In genomic region chr5:137314193-137315083, GRCm38 (mm10) we compare ENCODE assay signal across 8 mouse cellular contexts. TPM values are rescaled to one million over a fixed set of nuclear protein-coding genes. Genes with fewer than 3 reads are reported as not detected.
DNase-seq lines count a peak whose midpoint lies in the region; ATAC-seq and TF ChIP-seq lines count a peak whose summit lies in the region.

Gene Trip6 (minus strand): TSS chr5:137314404.

- peak within 1 kb of the TSS; percentile 36; the same call in 1 of the 2 replicates for H3K27ac ChIP-seq in layer of hippocampus, adult 2 months
- H3K27ac ChIP-seq in cortical plate, adult 2 months (ENCODE audit: insufficient read depth, low read length) = no peak within 1 kb of the TSS
- H3K27ac ChIP-seq in hindbrain, embryonic 14.5 days = peak within 1 kb of the TSS; percentile 58; the same call in 1 of the 2 replicates
- H3K27ac ChIP-seq in limb, embryonic 11.5 days (replicated peaks; ENCODE audit: low read depth, low read length) = peak within 1 kb of the TSS; percentile 90
- peak within 1 kb of the TSS; percentile 80 for H3K27ac ChIP-seq in midbrain, embryonic 12.5 days (replicated peaks)
- H3K27ac ChIP-seq in stomach, postnatal 0 days (replicated peaks) = peak within 1 kb of the TSS; percentile 92

- DNase-seq in layer of hippocampus, adult 2 months (ENCODE audit: low spot score in 2 of 2) = peak; percentile 53 to 60
- DNase-seq in layer of hippocampus, adult 9-11 months = no peak
- DNase-seq in gastrocnemius, postnatal 10 days = peak; percentile 92
- DNase-seq in hindbrain, embryonic 14.5 days (ENCODE audit: low spot score) = peak; percentile 78
- DNase-seq in limb, embryonic 11.5 days (ENCODE audit: low spot score) = peak; percentile 98
- peak; percentile 85 for DNase-seq in stomach, postnatal 0 days (ENCODE audit: low spot score)

- peak within 1 kb of the TSS; percentile 63 for H3K9ac ChIP-seq in hindbrain, embryonic 14.5 days
- peak within 1 kb of the TSS; percentile 81 for H3K9ac ChIP-seq in limb, embryonic 11.5 days (ENCODE audit: low read length)
- H3K9ac ChIP-seq in midbrain, embryonic 12.5 days (replicated peaks) = peak within 1 kb of the TSS; percentile 74
- H3K9ac ChIP-seq in stomach, postnatal 0 days (ENCODE audit: low read length) = peak within 1 kb of the TSS; percentile 75

- peak within 1 kb of the TSS; percentile 59 for H3K4me2 ChIP-seq in hindbrain, embryonic 14.5 days (replicated peaks)
- H3K4me2 ChIP-seq in limb, embryonic 11.5 days (ENCODE audit: low read depth, severe bottlenecking) = peak within 1 kb of the TSS; percentile 92
- H3K4me2 ChIP-seq in midbrain, embryonic 12.5 days (replicated peaks) = peak within 1 kb of the TSS; percentile 73
- peak within 1 kb of the TSS; percentile 88 for H3K4me2 ChIP-seq in stomach, postnatal 0 days (replicated peaks; ENCODE audit: low read depth)

- H3K4me3 ChIP-seq in layer of hippocampus, adult 2 months = peak within 1 kb of the TSS; percentile 50
- peak within 1 kb of the TSS; percentile 7 for H3K4me3 ChIP-seq in cortical plate, adult 2 months (ENCODE audit: insufficient read depth, low read length)
- peak within 1 kb of the TSS; percentile 38 for H3K4me3 ChIP-seq in hindbrain, embryonic 14.5 days (replicated peaks; ENCODE audit: low read length)
- H3K4me3 ChIP-seq in limb, embryonic 11.5 days (ENCODE audit: low read depth, low read length) = peak within 1 kb of the TSS; percentile 71
- H3K4me3 ChIP-seq in midbrain, embryonic 12.5 days = peak within 1 kb of the TSS; percentile 51
- peak within 1 kb of the TSS; percentile 59 for H3K4me3 ChIP-seq in stomach, postnatal 0 days (ENCODE audit: low read depth, low read length)

- no peaks in the 10 kb centered on the region for H3K4me1 ChIP-seq in cortical plate, adult 2 months (ENCODE audit: control insufficient read depth, insufficient read depth, low read length)
- peaks cover 12% of the 10 kb centered on the region for H3K4me1 ChIP-seq in hindbrain, embryonic 14.5 days (replicated peaks; ENCODE audit: control insufficient read depth, insufficient read depth, low read length)
- peaks cover 27% of the 10 kb centered on the region for H3K4me1 ChIP-seq in limb, embryonic 11.5 days (ENCODE audit: control insufficient read depth, insufficient read depth, low read length)
- peaks cover 40% of the 10 kb centered on the region for H3K4me1 ChIP-seq in midbrain, embryonic 12.5 days
- peaks cover 16% of the 10 kb centered on the region for H3K4me1 ChIP-seq in stomach, postnatal 0 days (replicated peaks; ENCODE audit: control insufficient read depth, insufficient read depth)

- no peak; the same call in 1 of the 2 replicates for TF ChIP-seq POLR2A in cortical plate, adult 2 months (IDR thresholded peaks at IDR 0.05; ENCODE audit: extremely low read depth, insufficient read depth, low read length)

- 17% methylated on average over 29 of the region's 30 CpGs for WGBS in hindbrain, embryonic 14.5 days
- WGBS in limb, embryonic 11.5 days = 13% methylated on average over 30 of the region's 30 CpGs
- WGBS in midbrain, embryonic 12.5 days = 13% methylated on average over 30 of the region's 30 CpGs
- WGBS in stomach, postnatal 0 days = 18% methylated on average over 29 of the region's 30 CpGs

- H3K36me3 ChIP-seq in hindbrain, embryonic 14.5 days (replicated peaks; ENCODE audit: control insufficient read depth, insufficient read depth) = peaks cover 30% of the 10 kb centered on the region
- H3K36me3 ChIP-seq in limb, embryonic 11.5 days (ENCODE audit: control insufficient read depth, insufficient read depth, low read length) = peaks cover 10% of the 10 kb centered on the region; the same call in 1 of the 2 replicates
- peaks cover 38% of the 10 kb centered on the region for H3K36me3 ChIP-seq in midbrain, embryonic 12.5 days
- 0 out of 2 replicates have a peak, but pooled peaks cover 8% of the 10 kb centered on the region for H3K36me3 ChIP-seq in stomach, postnatal 0 days (ENCODE audit: control insufficient read depth, insufficient read depth, low read length)

- TF ChIP-seq CTCF in layer of hippocampus, adult 2 months (conservative IDR thresholded peaks at IDR 0.05) = no peak
- no peak for TF ChIP-seq CTCF in cortical plate, adult 2 months (IDR thresholded peaks at IDR 0.05; ENCODE audit: extremely low read depth, insufficient read depth, low read length)
- TF ChIP-seq CTCF in stomach, postnatal 0 days (IDR thresholded peaks at IDR 0.05; ENCODE audit: low read depth) = peak; percentile 62

- no peaks in the 10 kb centered on the region for H3K9me3 ChIP-seq in hindbrain, embryonic 14.5 days (ENCODE audit: control insufficient read depth, low read length)
- H3K9me3 ChIP-seq in limb, embryonic 11.5 days (ENCODE audit: control insufficient read depth, low read length) = no peaks in the 10 kb centered on the region
- H3K9me3 ChIP-seq in midbrain, embryonic 12.5 days = no peaks in the 10 kb centered on the region
- no peaks in the 10 kb centered on the region for H3K9me3 ChIP-seq in stomach, postnatal 0 days (ENCODE audit: control insufficient read depth, low read length)

- H3K27me3 ChIP-seq in hindbrain, embryonic 14.5 days (ENCODE audit: control insufficient read depth, insufficient read depth, low read length) = no peaks in the 10 kb centered on the region
- no peaks in the 10 kb centered on the region for H3K27me3 ChIP-seq in limb, embryonic 11.5 days (ENCODE audit: control insufficient read depth, insufficient read depth, low read length)
- peaks cover 11% of the 10 kb centered on the region; the same call in 1 of the 2 replicates for H3K27me3 ChIP-seq in midbrain, embryonic 12.5 days
- H3K27me3 ChIP-seq in stomach, postnatal 0 days (ENCODE audit: control insufficient read depth, insufficient read depth, low read length) = no peaks in the 10 kb centered on the region

- TF ChIP-seq EP300 in stomach, postnatal 0 days (optimal IDR thresholded peaks at IDR 0.05) = no peak

- ATAC-seq in hindbrain, embryonic 14.5 days (ENCODE audit: low FRiP score) = peak; percentile 79
- ATAC-seq in limb, embryonic 11.5 days (ENCODE audit: insufficient number of reproducible peaks, low FRiP score, low TSS enrichment, low read depth) = peak; percentile 93
- ATAC-seq in midbrain, embryonic 12.5 days (ENCODE audit: low FRiP score, low read depth) = peak; percentile 88
- ATAC-seq in stomach, postnatal 0 days (ENCODE audit: low FRiP score, low TSS enrichment) = peak; percentile 87

RNA-seq across cellular contexts. Expression of gene Trip6, which starts in this region (rescaled TPM):
- 1 to 10 TPM; 4.8 to 7.3 TPM for total RNA-seq in layer of hippocampus, adult 2 months (2021)
- 8.4 and 8.8 TPM in 2 replicates for polyA plus RNA-seq in cortical plate, adult 2 months (2012; rRNA removed)
- 10 to 100 TPM; 13.1 to 17.3 TPM for total RNA-seq in gastrocnemius, postnatal 10 days (2021)
- 11.1 and 12.2 TPM in 2 replicates for polyA plus RNA-seq in hindbrain, embryonic 14.5 days (2014; fragmentation: Nextera tagmentation; extraction: Ambion mirVana)
- polyA plus RNA-seq in limb, embryonic 11.5 days (2014; fragmentation: Nextera tagmentation; extraction: Ambion mirVana) = 56.5 and 57.2 TPM in 2 replicates
- 34.9 and 43.3 TPM in 2 replicates for polyA plus RNA-seq in midbrain, embryonic 12.5 days (2016; fragmentation: Nextera tagmentation; extraction: Ambion mirVana)
- 46.4 and 47.9 TPM in 2 replicates for polyA plus RNA-seq in stomach, postnatal 0 days (2015; fragmentation: Nextera tagmentation; extraction: Ambion mirVana)

Comparison
In these comparisons a context has a peak if more than half of its experiments do, and no peak if none do; other contexts are left out.
1. H3K4me3 ChIP-seq: peak in every context shown above with its lines; median percentile 71 in limb, embryonic 11.5 days; 59 in stomach, postnatal 0 days; 51 in midbrain, embryonic 12.5 days; 50 in layer of hippocampus, adult 2 months; 38 in hindbrain, embryonic 14.5 days; 7 in cortical plate, adult 2 months.